Mouse (Mus musculus): ENCODE data around the gene Sh3bp5l.
"Not testable (repeated sequence)": the region's sequence is repeated elsewhere in the genome, so short reads cannot be mapped to it uniquely, and the experiment has no call there.

Sh3bp5l gene

DNA sequence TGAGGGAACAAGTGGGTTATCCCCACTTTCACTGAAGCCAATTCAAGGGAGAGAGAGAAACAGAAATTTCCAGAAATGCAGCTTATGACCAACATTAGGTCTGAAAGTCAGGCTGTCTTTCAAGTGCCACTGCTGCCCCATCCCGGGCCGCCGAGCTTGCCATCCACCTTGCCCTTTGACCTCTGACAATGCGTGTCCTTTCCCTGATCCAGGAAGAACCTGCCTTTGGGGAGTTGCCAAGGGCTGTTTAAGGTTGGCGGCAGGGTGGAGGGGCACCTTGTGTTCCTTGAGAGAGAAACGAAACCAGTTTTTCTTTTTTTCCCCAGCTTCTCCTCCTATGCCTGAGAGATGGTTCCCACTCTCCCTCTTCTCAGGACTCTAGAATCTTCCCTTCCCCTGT is 35.7 kb downstream of the Sh3bp5l start:
- in situ Hi-C loops (cut with MboI, MseI) = not testable (repeated sequence)

DNA sequence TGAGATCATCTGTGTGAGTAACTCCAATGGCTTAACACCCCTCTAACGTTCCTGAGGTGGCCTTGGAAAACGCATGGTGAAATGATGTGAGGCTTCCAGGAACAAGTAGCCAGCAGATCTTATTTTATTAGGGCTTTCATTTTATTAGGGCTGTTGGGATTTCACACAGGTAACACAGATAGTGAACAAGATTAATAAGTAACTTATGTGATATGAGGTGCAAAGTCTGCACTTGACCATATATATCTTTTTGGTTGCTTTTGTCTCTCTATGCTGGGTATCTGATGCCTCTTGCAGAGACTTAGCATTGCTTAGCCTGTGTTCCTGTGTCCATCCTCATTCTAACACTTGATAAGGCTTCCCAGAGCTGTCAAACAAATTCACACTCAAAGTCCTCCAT is 46.7 kb downstream of the Sh3bp5l start:
- in situ Hi-C loops (cut with MboI, MseI) = no loop called here

DNA sequence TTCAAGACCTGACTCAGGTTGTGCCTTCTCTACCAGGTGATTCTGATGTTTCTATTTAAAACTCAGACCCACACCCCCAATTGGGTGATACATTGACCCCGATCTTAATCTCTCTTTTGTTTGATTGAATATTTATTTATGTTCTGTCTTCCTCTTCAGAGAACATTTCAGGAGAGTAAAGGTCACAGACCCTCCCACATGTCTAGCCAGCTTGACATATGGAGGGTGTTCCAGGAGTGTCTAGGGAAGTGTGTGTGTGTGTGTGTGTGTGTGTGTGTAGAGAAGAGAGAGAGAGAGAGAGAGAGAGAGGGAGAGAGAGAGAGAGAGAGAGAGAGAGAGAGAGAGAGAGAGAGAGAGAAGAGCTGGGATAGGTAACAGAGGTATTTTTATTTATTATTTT is 47.2 kb downstream of the Sh3bp5l start:
- in situ Hi-C loops (cut with MboI, MseI) = no loop called here

DNA sequence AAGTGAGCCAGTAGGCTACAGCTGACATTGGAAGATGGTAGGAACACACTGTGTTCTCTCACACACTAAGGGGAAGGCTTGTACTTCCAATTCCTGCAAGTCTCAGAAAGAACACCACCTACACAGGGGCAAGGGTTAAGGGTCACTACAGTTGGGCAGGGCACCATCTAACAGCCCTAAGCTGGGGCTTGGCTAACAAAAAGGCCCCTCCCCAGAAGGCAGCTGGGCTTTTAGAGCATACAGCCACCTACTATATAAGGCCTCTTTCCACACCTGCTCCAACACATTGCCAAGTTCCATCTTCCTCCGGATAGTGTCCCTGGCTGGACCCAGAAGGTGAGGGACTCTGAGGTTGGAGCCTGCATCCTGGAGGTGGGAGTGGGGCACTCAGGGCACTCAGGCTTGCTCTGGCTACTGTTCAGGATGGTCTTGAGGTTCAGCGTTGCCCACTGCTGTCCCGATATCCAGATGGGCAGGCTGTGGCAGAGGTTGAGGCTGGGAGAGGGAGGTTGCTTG is 48.3 kb downstream of the Sh3bp5l start, which contains the start of gene Lypd8:
Gene Lypd8, plus strand, starts transcription at position 281 of the 516 bp plus-strand sequence.
- in situ Hi-C loops (cut with MboI, MseI) = no loop called here

DNA sequence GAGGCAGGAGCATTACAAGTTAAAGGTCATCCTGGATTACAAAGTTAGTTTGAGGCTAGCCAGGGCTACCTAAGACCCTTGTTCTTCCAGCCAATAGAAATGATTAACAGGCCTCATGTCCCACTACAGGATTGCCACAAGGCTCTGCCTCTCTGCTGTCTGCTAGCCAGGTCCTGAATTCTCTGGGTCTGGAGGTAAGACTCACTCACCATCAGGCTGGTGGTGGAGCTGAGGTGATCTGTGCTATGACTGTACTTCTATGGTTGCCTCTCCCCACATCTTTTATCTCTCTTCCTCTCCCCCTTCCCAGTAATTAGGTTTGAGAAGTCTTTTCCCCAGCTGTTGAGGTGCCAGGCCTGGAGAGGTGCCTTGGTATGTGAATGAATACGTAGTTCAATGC is 49.0 kb downstream of the Sh3bp5l start:
- in situ Hi-C loops (cut with MboI, MseI) = no loop called here

DNA sequence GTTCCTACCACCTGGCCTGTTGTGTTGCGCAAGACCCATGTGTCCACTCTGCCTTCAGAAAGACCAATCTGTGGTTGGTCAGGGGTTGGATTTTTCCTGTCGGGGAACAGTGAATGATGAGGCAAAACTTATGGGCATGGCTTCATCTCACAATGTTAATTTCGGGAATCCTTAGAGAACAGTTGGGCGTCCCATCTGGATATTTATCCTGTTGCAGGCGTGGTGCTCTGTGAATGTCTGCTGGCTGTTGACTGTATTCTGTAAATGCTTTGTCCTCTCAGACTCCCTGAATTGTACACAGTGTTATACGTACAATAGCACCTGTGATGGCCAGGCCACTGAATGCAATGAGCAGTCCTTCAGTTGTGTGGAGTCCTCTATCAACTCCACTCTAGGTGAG is 51.9 kb downstream of the Sh3bp5l start:
- in situ Hi-C loops (cut with MboI, MseI) = no loop called here
